Mouse (Mus musculus): ENCODE results near the gene Ms4a6c. TPM values are rescaled to one million over a fixed set of nuclear protein-coding genes. Genes with fewer than 3 reads are reported as not detected.

The Ms4a6c gene
- polyA plus RNA-seq (2014; fragmentation: Illumina TruSeq; extraction: RNeasy Lipid Tissue Mini Kit (QIAGEN cat#74804); ENCODE audit: low read depth, low replicate concordance), result 37.9 TPM

DNA sequence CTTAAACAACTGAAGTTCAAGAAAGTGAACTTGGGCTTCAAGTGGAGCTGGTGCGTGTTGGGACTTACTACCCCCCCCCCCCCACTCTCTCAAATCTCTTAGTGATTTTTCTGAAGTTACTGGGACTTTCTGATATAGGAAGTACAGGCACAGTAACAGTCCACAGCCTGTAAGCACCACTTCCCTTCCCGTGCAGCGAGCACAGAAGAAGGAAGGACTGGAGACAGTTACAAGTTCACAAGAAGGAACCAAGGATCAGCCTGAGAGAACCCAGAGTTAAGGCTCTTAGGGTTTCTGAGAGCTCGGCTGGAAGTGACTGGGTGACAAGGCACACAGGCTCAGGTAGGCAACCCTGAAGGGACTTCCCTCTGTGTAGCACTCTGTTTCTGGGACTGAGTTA is at the start of gene Ms4a6c:
Gene Ms4a6c (plus strand): TSS at position 152 of the 400 bp plus-strand sequence.

GRCm38 (mm10) chr19:11443338-11443737 is 25.8 kb upstream of the Ms4a6c start, which contains the start of gene Ms4a4b:
Gene Ms4a4b, plus strand, starts transcription at chr19:11443553.

DNA sequence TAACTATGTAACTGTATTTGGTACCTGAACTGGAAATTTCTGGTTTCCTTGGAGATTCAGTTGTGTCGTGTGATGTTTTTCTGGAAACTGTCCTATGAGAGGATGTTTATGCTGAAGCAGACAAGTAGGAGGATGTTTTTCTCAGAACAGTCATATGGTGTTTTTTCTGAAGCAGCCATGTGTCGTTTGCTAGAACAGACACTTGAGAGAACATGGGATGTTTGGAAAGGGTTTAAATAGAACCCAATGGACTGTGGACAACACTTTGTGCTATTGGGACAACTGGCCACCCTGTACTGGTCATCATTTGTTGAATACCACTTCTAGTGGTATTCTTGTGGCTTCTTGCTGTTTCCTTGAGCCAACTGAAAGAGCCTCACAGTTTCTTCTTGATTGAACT is 16.6 kb downstream of the Ms4a6c start, which contains the start of gene Gm8369:
Gene Gm8369 (plus strand): TSS at position 193 of the 400 bp plus-strand sequence.

GRCm38 (mm10) chr19:11516246-11516645 is 47.1 kb downstream of the Ms4a6c start, which contains the start of gene Ms4a6b:
Gene Ms4a6b, plus strand, starts transcription at chr19:11516512.

Other genes with a start within 250 kb of the Ms4a6c start
- gene Ms4a12, start 236.9 kb upstream of the Ms4a6c start, polyA plus RNA-seq (2014; fragmentation: Illumina TruSeq; extraction: RNeasy Lipid Tissue Mini Kit (QIAGEN cat#74804); ENCODE audit: low read depth, low replicate concordance), result not detected
- gene Ms4a1, start 203.1 kb upstream of the Ms4a6c start, polyA plus RNA-seq (2014; fragmentation: Illumina TruSeq; extraction: RNeasy Lipid Tissue Mini Kit (QIAGEN cat#74804); ENCODE audit: low read depth, low replicate concordance), result 1.9 TPM
- gene Ms4a5, start 185.5 kb upstream of the Ms4a6c start, polyA plus RNA-seq (2014; fragmentation: Illumina TruSeq; extraction: RNeasy Lipid Tissue Mini Kit (QIAGEN cat#74804); ENCODE audit: low read depth, low replicate concordance), result not detected
- 0.93 TPM for gene Ms4a14, start 154.9 kb upstream of the Ms4a6c start, polyA plus RNA-seq (2014; fragmentation: Illumina TruSeq; extraction: RNeasy Lipid Tissue Mini Kit (QIAGEN cat#74804); ENCODE audit: low read depth, low replicate concordance)
- gene Ms4a7, start 133.2 kb upstream of the Ms4a6c start, polyA plus RNA-seq (2014; fragmentation: Illumina TruSeq; extraction: RNeasy Lipid Tissue Mini Kit (QIAGEN cat#74804); ENCODE audit: low read depth, low replicate concordance), result 12.4 TPM
- gene Ms4a4a, start 93.8 kb upstream of the Ms4a6c start, polyA plus RNA-seq (2014; fragmentation: Illumina TruSeq; extraction: RNeasy Lipid Tissue Mini Kit (QIAGEN cat#74804); ENCODE audit: low read depth, low replicate concordance), result 17.1 TPM
- 8.2 TPM for gene Ms4a4c, start 64.6 kb upstream of the Ms4a6c start, polyA plus RNA-seq (2014; fragmentation: Illumina TruSeq; extraction: RNeasy Lipid Tissue Mini Kit (QIAGEN cat#74804); ENCODE audit: low read depth, low replicate concordance)
- 3.3 TPM for gene Ms4a4b, start 25.8 kb upstream of the Ms4a6c start, polyA plus RNA-seq (2014; fragmentation: Illumina TruSeq; extraction: RNeasy Lipid Tissue Mini Kit (QIAGEN cat#74804); ENCODE audit: low read depth, low replicate concordance)
- 0.82 TPM for gene Gm8369, start 16.6 kb downstream of the Ms4a6c start, polyA plus RNA-seq (2014; fragmentation: Illumina TruSeq; extraction: RNeasy Lipid Tissue Mini Kit (QIAGEN cat#74804); ENCODE audit: low read depth, low replicate concordance)
- 22.9 TPM for gene Ms4a6b, start 47.1 kb downstream of the Ms4a6c start, polyA plus RNA-seq (2014; fragmentation: Illumina TruSeq; extraction: RNeasy Lipid Tissue Mini Kit (QIAGEN cat#74804); ENCODE audit: low read depth, low replicate concordance)
- 19.2 TPM for gene Ms4a4d, start 67.4 kb downstream of the Ms4a6c start, polyA plus RNA-seq (2014; fragmentation: Illumina TruSeq; extraction: RNeasy Lipid Tissue Mini Kit (QIAGEN cat#74804); ENCODE audit: low read depth, low replicate concordance)
- 18.7 TPM for gene Ms4a6d, start 135.5 kb downstream of the Ms4a6c start, polyA plus RNA-seq (2014; fragmentation: Illumina TruSeq; extraction: RNeasy Lipid Tissue Mini Kit (QIAGEN cat#74804); ENCODE audit: low read depth, low replicate concordance)
- gene Ms4a2, start 154.4 kb downstream of the Ms4a6c start, polyA plus RNA-seq (2014; fragmentation: Illumina TruSeq; extraction: RNeasy Lipid Tissue Mini Kit (QIAGEN cat#74804); ENCODE audit: low read depth, low replicate concordance), result 0.64 TPM
- gene Ms4a3, start 171.5 kb downstream of the Ms4a6c start, polyA plus RNA-seq (2014; fragmentation: Illumina TruSeq; extraction: RNeasy Lipid Tissue Mini Kit (QIAGEN cat#74804); ENCODE audit: low read depth, low replicate concordance), result not detected
- 3.6 TPM for gene Oosp2, start 191.2 kb downstream of the Ms4a6c start, polyA plus RNA-seq (2014; fragmentation: Illumina TruSeq; extraction: RNeasy Lipid Tissue Mini Kit (QIAGEN cat#74804); ENCODE audit: low read depth, low replicate concordance)
- 3.4 TPM for gene Oosp1, start 221.8 kb downstream of the Ms4a6c start, polyA plus RNA-seq (2014; fragmentation: Illumina TruSeq; extraction: RNeasy Lipid Tissue Mini Kit (QIAGEN cat#74804); ENCODE audit: low read depth, low replicate concordance)
- not detected for gene Oosp3, start 227.7 kb downstream of the Ms4a6c start, polyA plus RNA-seq (2014; fragmentation: Illumina TruSeq; extraction: RNeasy Lipid Tissue Mini Kit (QIAGEN cat#74804); ENCODE audit: low read depth, low replicate concordance)